Mouse (Mus musculus) heart, embryonic 14.5 days (tissue): ENCODE results near the gene Sav1. TPM values are rescaled to one million over a fixed set of nuclear protein-coding genes. Genes with fewer than 3 reads are reported as not detected.

Experiments
- ATAC-seq: fragments of 200-750 bp; cut with Nextera tagmentation; 2 replicates; pipeline ENCODE4 v1.8.0; 2017; ENCODE audit warnings: low read depth, moderate TSS enrichment; ENCODE audit not compliant: insufficient number of reproducible peaks, insufficient read depth, low FRiP score
- H3K27ac ChIP-seq, 2 experiments: fragments of 200-500 bp in 1 of 2; fragments of 300-500 bp in 1 of 2; sonication (generic) in 1 of 2; replicated peaks in 1 of 2; 2 replicates each; pipeline ENCODE4 v1.5.1; 2012 to 2014; ENCODE audit warnings: low read depth in 2 of 2, low read length in 2 of 2, control low read depth in 1 of 2, mild to moderate bottlenecking in 1 of 2, mixed read lengths in 1 of 2; ENCODE audit not compliant: control insufficient read depth in 1 of 2, insufficient read depth in 1 of 2
- H3K27me3 ChIP-seq: fragments of 300-500 bp; sonication (generic); 2 replicates; pipeline ENCODE4 v1.6.1; 2014; ENCODE audit warnings: mild to moderate bottlenecking, low read length, control low read depth; ENCODE audit not compliant: control insufficient read depth, insufficient read depth
- H3K36me3 ChIP-seq: fragments of 300-500 bp; sonication (generic); 2 replicates; pipeline ENCODE4 v1.6.1; 2014; ENCODE audit warnings: mild to moderate bottlenecking, control low read depth, low read length, mixed read lengths; ENCODE audit not compliant: control insufficient read depth, insufficient read depth
- H3K4me1 ChIP-seq, 2 experiments: fragments of 200-500 bp in 1 of 2; fragments of 300-500 bp in 1 of 2; sonication (generic) in 1 of 2; 2 replicates each; pipeline ENCODE4 v1.6.1; 2012 to 2014; ENCODE audit warnings: low read length in 2 of 2, control low read depth in 1 of 2, mixed read lengths in 1 of 2; ENCODE audit not compliant: control insufficient read depth in 2 of 2, insufficient read depth in 2 of 2
- H3K4me2 ChIP-seq: fragments of 300-500 bp; sonication (generic); 2 replicates; pipeline ENCODE4 v1.6.1; 2014; ENCODE audit warnings: mild to moderate bottlenecking, low read length
- H3K4me3 ChIP-seq, 2 experiments: fragments of 200-500 bp in 1 of 2; fragments of 300-500 bp in 1 of 2; sonication (generic) in 1 of 2; 2 replicates each; pipeline ENCODE4 v1.5.1; 2012 to 2014; ENCODE audit warnings: low read length in 2 of 2, mild to moderate bottlenecking in 2 of 2, control low read depth in 1 of 2, low read depth in 1 of 2, moderate library complexity in 1 of 2; ENCODE audit not compliant: control insufficient read depth in 1 of 2, insufficient read depth in 1 of 2
- H3K9ac ChIP-seq: fragments of 300-500 bp; sonication (generic); 2 replicates; pipeline ENCODE4 v1.6.1; 2014; ENCODE audit warnings: mild to moderate bottlenecking, low read length
- H3K9me3 ChIP-seq: fragments of 300-500 bp; sonication (generic); 2 replicates; pipeline ENCODE4 v1.6.1; 2016; ENCODE audit warnings: low read length, control low read depth; ENCODE audit not compliant: control insufficient read depth
- WGBS: fragments of 180-500 bp; shearing (Covaris S2); extraction: QIAGEN DNeasy Blood & Tissue Kit; methylation state at CpG from one replicate; pipeline ENCODE4 v1.1.7; 2014; 5-methylcytosine and 5-hydroxymethylcytosine counted together
- polyA plus RNA-seq: library from polyadenylated mRNA; unstranded; fragments of >200 nt; fragmentation: Nextera tagmentation; extraction: Ambion mirVana; gene quantifications from 2 replicates; pipeline ENCODE4 v1.2.1, GENCODE M21; 2014

Sav1 gene
- polyA plus RNA-seq, 1 experiment from 2014 or later: 8.2 TPM

GRCm38 (mm10) chr12:69962468-69962867 is 24.3 kb downstream of the Sav1 start:
- H3K9ac ChIP-seq: no peak overlapping the region
- WGBS: 58% methylated on average over 4 of the region's 4 CpGs
- ATAC-seq: no peak
- H3K36me3 ChIP-seq: peaks cover 83% of the 10 kb centered on the region
- H3K27me3 ChIP-seq: no peaks in the 10 kb centered on the region
- no peak overlapping the region for H3K4me3 ChIP-seq
- H3K4me1 ChIP-seq: peaks cover 2 to 12% of the 10 kb centered on the region in 2 experiments; a peak in 3 of 4 replicates
- no peaks in the 10 kb centered on the region for H3K9me3 ChIP-seq
- H3K4me2 ChIP-seq: no peak overlapping the region
- no peak overlapping the region for H3K27ac ChIP-seq

GRCm38 (mm10) chr12:69957378-69957777 is 29.4 kb downstream of the Sav1 start:
- WGBS: 82% methylated on average over 2 of the region's 2 CpGs
- H3K9ac ChIP-seq: no peak overlapping the region
- no peak overlapping the region for H3K4me3 ChIP-seq
- H3K36me3 ChIP-seq: peaks cover 45% of the 10 kb centered on the region
- H3K27ac ChIP-seq: no peak overlapping the region
- no peak overlapping the region for H3K4me2 ChIP-seq
- H3K27me3 ChIP-seq: no peaks in the 10 kb centered on the region
- no peak for ATAC-seq
- no peaks in the 10 kb centered on the region for H3K9me3 ChIP-seq
- no peaks in the 10 kb centered on the region for H3K4me1 ChIP-seq

GRCm38 (mm10) chr12:69947502-69947901 is 39.3 kb downstream of the Sav1 start:
- H3K4me3 ChIP-seq: no peak overlapping the region
- no peak overlapping the region for H3K27ac ChIP-seq
- no peaks in the 10 kb centered on the region for H3K9me3 ChIP-seq
- no peak for ATAC-seq
- 60% methylated on average over 3 of the region's 3 CpGs for WGBS
- no peaks in the 10 kb centered on the region for H3K36me3 ChIP-seq
- no peaks in the 10 kb centered on the region for H3K27me3 ChIP-seq
- no peak overlapping the region for H3K4me2 ChIP-seq
- peaks cover 0 to 2% of the 10 kb centered on the region in 2 experiments; a peak in 2 of 4 replicates for H3K4me1 ChIP-seq
- no peak overlapping the region for H3K9ac ChIP-seq

- Histone ChIP-seq H3K9me3 (no peaks in the 10 kb centered on the region), H3K4me2 (no peak overlapping the region), H3K27me3 (no peaks in the 10 kb centered on the region), H3K36me3 (no peaks in the 10 kb centered on the region), H3K27ac (no peak overlapping the region), H3K9ac (no peak overlapping the region), H3K4me3 (no peak overlapping the region), H3K4me1 (peaks cover 2 to 3% of the 10 kb centered on the region in 2 experiments; a peak in 2 of 4 replicates)
- ATAC-seq: no peak
- 88% methylated on average over 5 of the region's 5 CpGs for WGBS
These were observed 40.9 kb downstream of the Sav1 start for GRCm38 (mm10) chr12:69945861-69946260.

- Histone ChIP-seq H3K4me3 (no peak overlapping the region), H3K9ac (no peak overlapping the region), H3K36me3 (peaks cover 4% of the 10 kb centered on the region; the same call in 1 of the 2 replicates), H3K9me3 (peaks cover 4% of the 10 kb centered on the region; the same call in 1 of the 2 replicates), H3K4me2 (no peak overlapping the region), H3K27ac (no peak overlapping the region), H3K27me3 (no peaks in the 10 kb centered on the region), H3K4me1 (peaks cover under 1 to 3% of the 10 kb centered on the region in 2 experiments; a peak in 2 of 4 replicates)
- 50% methylated on average over 1 of the region's 1 CpGs for WGBS
- no peak for ATAC-seq
These were observed 45.0 kb downstream of the Sav1 start for GRCm38 (mm10) chr12:69941655-69942329.

GRCm38 (mm10) chr12:69939291-69939690 is 47.5 kb downstream of the Sav1 start:
- WGBS: 55% methylated on average over 2 of the region's 2 CpGs

GRCm38 (mm10) chr12:69937731-69938130 is 49.1 kb downstream of the Sav1 start:
- Histone ChIP-seq H3K36me3 (peaks cover 4% of the 10 kb centered on the region; the same call in 1 of the 2 replicates), H3K27ac (no peak overlapping the region), H3K9me3 (peaks cover 4% of the 10 kb centered on the region; the same call in 1 of the 2 replicates), H3K4me1 (peaks cover 0 to 3% of the 10 kb centered on the region in 2 experiments; a peak in 1 of 4 replicates), H3K4me3 (no peak overlapping the region), H3K9ac (no peak overlapping the region), H3K27me3 (no peaks in the 10 kb centered on the region), H3K4me2 (no peak overlapping the region)
- WGBS: 75% methylated on average over 5 of the region's 5 CpGs
- no peak for ATAC-seq

More at GRCm38 (mm10) chr12:69939291-69939690, 47.5 kb downstream of the Sav1 start:
- Histone ChIP-seq H3K27ac (no peak overlapping the region), H3K4me2 (no peak overlapping the region), H3K9me3 (peaks cover 4% of the 10 kb centered on the region; the same call in 1 of the 2 replicates), H3K4me3 (no peak overlapping the region), H3K27me3 (no peaks in the 10 kb centered on the region), H3K4me1 (peaks cover 0 to 3% of the 10 kb centered on the region in 2 experiments; a peak in 1 of 4 replicates), H3K9ac (no peak overlapping the region), H3K36me3 (peaks cover 4% of the 10 kb centered on the region; the same call in 1 of the 2 replicates)
- no peak for ATAC-seq
